Mouse (Mus musculus): ENCODE data around the gene Gnpat. TPM values are rescaled to one million over a fixed set of nuclear protein-coding genes. Genes with fewer than 3 reads are reported as not detected.

Gene Gnpat
- polyA plus RNA-seq, 1 experiment from 2014 or later = 99.6 TPM

GRCm38 (mm10) chr8:124853511-124853910, 9.3 kb upstream of the Gnpat start:
- Histone ChIP-seq H3K27ac (no peak overlapping the region), H3K9ac (no peak overlapping the region), H3K4me2 (replicated peaks) (no peak overlapping the region), H3K36me3 (peaks cover 63% of the 10 kb centered on the region), H3K27me3 (no peaks in the 10 kb centered on the region), H3K4me1 (no peaks in the 10 kb centered on the region), H3K9me3 (peaks cover 34% of the 10 kb centered on the region), H3K4me3 (no peak overlapping the region)
- 100% methylated on average over 1 of the region's 1 CpGs for WGBS
- ATAC-seq (ENCODE audit: low FRiP score, low read depth) = no peak

DNA sequence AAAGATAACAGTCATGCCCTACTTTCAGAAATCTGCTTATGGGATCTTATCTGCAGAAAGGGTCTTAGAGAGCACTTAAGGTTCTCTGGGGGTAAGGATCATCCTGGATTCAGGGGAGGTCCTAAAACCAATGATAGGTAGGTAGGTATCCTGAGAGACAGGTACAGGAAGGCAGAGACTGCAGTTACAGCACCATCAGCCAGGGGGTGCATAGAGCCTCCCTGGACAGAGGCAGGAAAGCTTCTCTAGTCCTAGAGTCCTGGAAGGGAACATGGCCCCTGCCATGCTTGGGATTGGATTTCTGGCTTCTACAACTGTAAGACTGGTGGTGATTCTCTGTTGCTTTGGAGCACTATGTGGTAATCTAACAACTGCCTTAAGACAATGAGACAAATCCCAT, 3.4 kb upstream of the Gnpat start:
- no peak for ATAC-seq (ENCODE audit: low FRiP score, low read depth)
- no peak overlapping the region for H3K4me2 ChIP-seq (replicated peaks)
- peaks cover 25% of the 10 kb centered on the region for H3K9me3 ChIP-seq
- no peaks in the 10 kb centered on the region for H3K27me3 ChIP-seq
- peaks cover 12% of the 10 kb centered on the region for H3K4me1 ChIP-seq
- no peak overlapping the region for H3K4me3 ChIP-seq
- H3K27ac ChIP-seq = no peak overlapping the region
- H3K36me3 ChIP-seq = peaks cover 65% of the 10 kb centered on the region
- no peak overlapping the region for H3K9ac ChIP-seq

GRCm38 (mm10) chr8:124860188-124860587, 2.6 kb upstream of the Gnpat start:
- no peak overlapping the region for H3K4me2 ChIP-seq (replicated peaks)
- no peak overlapping the region for H3K9ac ChIP-seq
- H3K9me3 ChIP-seq = peaks cover 19% of the 10 kb centered on the region
- no peak overlapping the region for H3K4me3 ChIP-seq
- H3K27me3 ChIP-seq = no peaks in the 10 kb centered on the region
- peaks cover 16% of the 10 kb centered on the region for H3K4me1 ChIP-seq
- WGBS = 97% methylated on average over 3 of the region's 3 CpGs
- ATAC-seq (ENCODE audit: low FRiP score, low read depth) = no peak
- peaks cover 59% of the 10 kb centered on the region for H3K36me3 ChIP-seq
- H3K27ac ChIP-seq = no peak overlapping the region

GRCm38 (mm10) chr8:124863163-124863677, 387 bp downstream of the Gnpat start:
- H3K4me1 ChIP-seq = peaks cover 16% of the 10 kb centered on the region
- 0% methylated on average over 33 of the region's 33 CpGs for WGBS

DNA sequence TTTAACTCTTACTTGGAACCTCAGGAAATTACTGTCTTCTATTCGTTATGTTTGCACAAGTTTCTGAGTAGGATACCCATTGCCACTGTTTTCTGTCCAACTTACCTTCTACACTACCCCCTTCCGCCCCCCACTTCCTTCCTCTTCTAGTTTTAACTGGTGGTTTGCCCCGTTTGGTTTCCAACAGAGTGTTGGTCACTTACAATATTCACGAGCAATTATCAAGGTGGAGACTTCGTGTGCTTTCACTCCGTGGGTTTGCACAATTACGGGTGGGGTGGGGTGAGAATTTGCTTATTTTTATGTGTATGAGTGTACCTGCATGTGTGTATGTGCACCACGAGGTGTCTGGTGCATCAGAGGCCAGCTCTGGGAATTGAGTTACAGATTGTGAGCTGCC, 896 bp downstream of the Gnpat start:
- ATAC-seq (ENCODE audit: low FRiP score, low read depth) = no peak
- H3K27me3 ChIP-seq = no peaks in the 10 kb centered on the region
- peak overlapping the region; percentile 92 for H3K4me3 ChIP-seq
- H3K9me3 ChIP-seq = no peaks in the 10 kb centered on the region
- H3K27ac ChIP-seq = no peak overlapping the region; the same call in 1 of the 2 replicates
- peak overlapping the region; percentile 81 for H3K4me2 ChIP-seq (replicated peaks)
- WGBS = 14% methylated on average over 8 of the region's 8 CpGs
- peaks cover 33% of the 10 kb centered on the region for H3K36me3 ChIP-seq
- H3K9ac ChIP-seq = peak overlapping the region; percentile 97
- H3K4me1 ChIP-seq = peaks cover 16% of the 10 kb centered on the region

More at GRCm38 (mm10) chr8:124863163-124863677, 387 bp downstream of the Gnpat start:
- Histone ChIP-seq H3K27ac (peak overlapping the region; percentile 92), H3K27me3 (no peaks in the 10 kb centered on the region), H3K9me3 (no peaks in the 10 kb centered on the region), H3K4me3 (peak overlapping the region; percentile 92), H3K36me3 (peaks cover 38% of the 10 kb centered on the region), H3K9ac (peak overlapping the region; percentile 97), H3K4me2 (replicated peaks) (peak overlapping the region; percentile 81)
- peak; percentile 86 for ATAC-seq (ENCODE audit: low FRiP score, low read depth)

DNA sequence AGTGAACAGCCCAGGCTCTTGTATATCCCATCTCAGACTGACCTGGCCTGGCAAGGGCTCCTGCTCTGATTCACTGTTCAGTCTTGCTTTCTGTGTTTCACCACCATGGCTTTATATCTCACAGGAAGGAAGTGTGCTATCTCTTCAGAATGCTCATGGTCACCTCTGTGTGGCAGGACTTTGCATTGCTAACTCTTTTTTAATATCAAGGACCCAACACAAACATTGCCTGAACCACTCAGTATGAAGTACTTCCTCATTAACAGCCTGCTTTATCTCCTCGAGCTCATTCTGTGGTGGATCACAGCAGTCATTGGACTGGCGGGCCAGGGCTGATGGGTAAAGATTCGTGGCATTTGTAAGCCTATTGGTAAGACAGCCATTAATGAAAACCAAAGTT, 3.8 kb downstream of the Gnpat start:
- no peak overlapping the region for H3K27ac ChIP-seq
- peaks cover 26% of the 10 kb centered on the region for H3K36me3 ChIP-seq
- no peak overlapping the region for H3K4me3 ChIP-seq
- no peaks in the 10 kb centered on the region for H3K27me3 ChIP-seq
- WGBS = 67% methylated on average over 3 of the region's 3 CpGs
- H3K9ac ChIP-seq = no peak overlapping the region
- H3K4me2 ChIP-seq (replicated peaks) = no peak overlapping the region
- H3K9me3 ChIP-seq = no peaks in the 10 kb centered on the region
- peaks cover 14% of the 10 kb centered on the region for H3K4me1 ChIP-seq
- no peak for ATAC-seq (ENCODE audit: low FRiP score, low read depth)

DNA sequence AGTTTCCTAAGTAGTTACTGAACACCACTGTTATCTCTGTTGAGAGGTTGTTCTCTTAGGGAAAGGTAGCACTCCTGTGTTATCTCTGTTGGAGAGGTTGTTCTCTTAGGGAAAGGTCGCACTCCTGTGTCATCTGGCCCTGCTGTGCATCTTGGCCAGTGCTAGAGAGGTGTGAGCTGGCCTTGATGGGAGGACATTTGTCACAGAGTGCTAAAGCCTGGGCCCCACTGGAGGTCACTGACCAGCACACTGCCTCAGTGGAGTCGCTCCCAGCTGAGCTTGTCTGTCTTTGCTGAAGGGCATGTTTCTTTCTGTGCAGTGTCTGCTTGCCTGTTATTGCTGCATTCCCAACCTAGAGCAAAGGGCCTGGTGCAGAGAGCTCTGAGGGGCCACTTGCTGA, 4.3 kb downstream of the Gnpat start:
- H3K4me1 ChIP-seq = peaks cover 11% of the 10 kb centered on the region

GRCm38 (mm10) chr8:124869708-124870107, 6.9 kb downstream of the Gnpat start:
- ATAC-seq (ENCODE audit: low FRiP score, low read depth) = no peak
- Histone ChIP-seq H3K36me3 (peaks cover 56% of the 10 kb centered on the region), H3K4me2 (replicated peaks) (no peak overlapping the region), H3K4me1 (peaks cover 4% of the 10 kb centered on the region; the same call in 1 of the 2 replicates), H3K9me3 (no peaks in the 10 kb centered on the region), H3K27ac (no peak overlapping the region), H3K9ac (no peak overlapping the region), H3K4me3 (no peak overlapping the region), H3K27me3 (no peaks in the 10 kb centered on the region)
- WGBS = 72% methylated on average over 6 of the region's 6 CpGs

More for the DNA sequence above, 4.3 kb downstream of the Gnpat start:
- H3K4me2 ChIP-seq (replicated peaks) = no peak overlapping the region
- 58% methylated on average over 2 of the region's 2 CpGs for WGBS
- no peak for ATAC-seq (ENCODE audit: low FRiP score, low read depth)
- no peak overlapping the region for H3K4me3 ChIP-seq
- no peak overlapping the region for H3K9ac ChIP-seq
- no peaks in the 10 kb centered on the region for H3K27me3 ChIP-seq
- H3K27ac ChIP-seq = no peak overlapping the region
- H3K9me3 ChIP-seq = no peaks in the 10 kb centered on the region
- peaks cover 30% of the 10 kb centered on the region for H3K36me3 ChIP-seq

DNA sequence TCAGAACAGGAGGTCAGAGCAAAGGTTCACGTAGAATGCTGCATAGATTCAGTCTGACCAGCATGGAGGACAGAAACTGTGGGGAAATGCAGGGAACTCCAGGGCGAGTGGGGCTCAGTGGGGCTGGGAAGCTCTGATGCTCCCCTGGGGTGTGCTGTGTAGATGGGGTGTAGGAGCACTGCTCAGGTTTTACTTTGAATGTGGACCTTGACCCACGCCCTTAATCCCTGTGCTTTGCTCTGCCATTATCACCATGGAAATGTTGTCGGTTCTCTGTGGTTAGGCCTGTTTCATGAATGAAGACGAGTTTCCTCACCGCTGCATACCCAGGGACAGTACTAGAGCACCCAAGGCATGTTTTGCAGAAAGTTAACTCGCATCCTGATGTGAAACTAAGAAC, 8.6 kb downstream of the Gnpat start:
- no peaks in the 10 kb centered on the region for H3K27me3 ChIP-seq
- no peaks in the 10 kb centered on the region for H3K9me3 ChIP-seq
- no peak for ATAC-seq (ENCODE audit: low FRiP score, low read depth)
- no peak overlapping the region for H3K4me2 ChIP-seq (replicated peaks)
- peaks cover 67% of the 10 kb centered on the region for H3K36me3 ChIP-seq
- H3K9ac ChIP-seq = no peak overlapping the region
- WGBS = 93% methylated on average over 7 of the region's 7 CpGs
- no peaks in the 10 kb centered on the region for H3K4me1 ChIP-seq
- H3K4me3 ChIP-seq = no peak overlapping the region
- H3K27ac ChIP-seq = no peak overlapping the region

- H3K36me3 ChIP-seq = peaks cover 69% of the 10 kb centered on the region
- H3K4me1 ChIP-seq = no peaks in the 10 kb centered on the region
- H3K4me3 ChIP-seq = no peak overlapping the region
- H3K27ac ChIP-seq = no peak overlapping the region
- ATAC-seq (ENCODE audit: low FRiP score, low read depth) = no peak
- H3K9me3 ChIP-seq = no peaks in the 10 kb centered on the region
- no peak overlapping the region for H3K4me2 ChIP-seq (replicated peaks)
- no peak overlapping the region for H3K9ac ChIP-seq
- WGBS = 92% methylated on average over 7 of the region's 7 CpGs
- H3K27me3 ChIP-seq = no peaks in the 10 kb centered on the region
These were observed 9.2 kb downstream of the Gnpat start for GRCm38 (mm10) chr8:124872081-124872480.

- H3K4me3 ChIP-seq = no peak overlapping the region
- no peak for ATAC-seq (ENCODE audit: low FRiP score, low read depth)
- no peaks in the 10 kb centered on the region for H3K9me3 ChIP-seq
- H3K4me1 ChIP-seq = no peaks in the 10 kb centered on the region
- H3K9ac ChIP-seq = no peak overlapping the region
- WGBS = 88% methylated on average over 5 of the region's 5 CpGs
- no peak overlapping the region for H3K4me2 ChIP-seq (replicated peaks)
- no peak overlapping the region for H3K27ac ChIP-seq
- H3K27me3 ChIP-seq = no peaks in the 10 kb centered on the region
- peaks cover 75% of the 10 kb centered on the region for H3K36me3 ChIP-seq
These were observed 9.9 kb downstream of the Gnpat start for GRCm38 (mm10) chr8:124872690-124873089.

DNA sequence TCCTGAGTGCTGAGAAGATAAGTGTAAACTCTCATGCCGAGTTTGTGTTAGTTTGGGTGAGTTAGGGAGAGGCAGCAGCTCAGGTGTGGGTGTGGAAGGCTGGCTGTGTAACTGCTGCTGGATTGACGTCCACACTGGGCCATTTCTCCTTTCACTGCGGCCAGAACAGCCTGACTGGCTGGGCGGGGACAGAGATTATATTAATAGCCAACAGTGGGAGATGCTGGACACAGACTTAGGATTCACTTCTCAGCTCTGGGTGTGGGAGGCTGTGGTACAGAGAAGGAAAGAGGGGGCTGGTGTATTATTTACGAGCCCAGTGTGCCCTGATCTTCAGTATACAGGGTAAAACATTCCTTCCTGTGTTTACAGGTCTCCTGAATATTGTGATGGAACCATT, 15.3 kb downstream of the Gnpat start:
- peaks cover 95% of the 10 kb centered on the region for H3K36me3 ChIP-seq
- 82% methylated on average over 5 of the region's 5 CpGs for WGBS
- H3K4me2 ChIP-seq (replicated peaks) = no peak overlapping the region
- no peaks in the 10 kb centered on the region for H3K4me1 ChIP-seq
- no peak overlapping the region for H3K9ac ChIP-seq
- H3K27ac ChIP-seq = no peak overlapping the region
- H3K4me3 ChIP-seq = no peak overlapping the region
- no peaks in the 10 kb centered on the region for H3K9me3 ChIP-seq
- no peak for ATAC-seq (ENCODE audit: low FRiP score, low read depth)
- no peaks in the 10 kb centered on the region for H3K27me3 ChIP-seq

- no peak overlapping the region for H3K4me2 ChIP-seq (replicated peaks)
- H3K9me3 ChIP-seq = no peaks in the 10 kb centered on the region
- peaks cover 95% of the 10 kb centered on the region for H3K36me3 ChIP-seq
- H3K4me1 ChIP-seq = no peaks in the 10 kb centered on the region
- H3K9ac ChIP-seq = no peak overlapping the region
- H3K4me3 ChIP-seq = no peak overlapping the region
- no peak for ATAC-seq (ENCODE audit: low FRiP score, low read depth)
- 90% methylated on average over 10 of the region's 10 CpGs for WGBS
- H3K27me3 ChIP-seq = no peaks in the 10 kb centered on the region
- H3K27ac ChIP-seq = no peak overlapping the region
These were observed 16.2 kb downstream of the Gnpat start for GRCm38 (mm10) chr8:124878946-124879526.
